Mouse (Mus musculus): Measurements from ENCODE around the gene Scrn2. TPM values are rescaled to one million over a fixed set of nuclear protein-coding genes. Genes with fewer than 3 reads are reported as not detected.

Gene Scrn2
- polyA plus RNA-seq, 1 experiment from 2014 or later = 19.7 TPM

GRCm38 (mm10) chr11:97069333-97069732 lies 39.6 kb downstream of the Scrn2 start:
- Histone ChIP-seq H3K9ac (replicated peaks; ENCODE audit: low read depth, low read length) (no peak overlapping the region), H3K27ac (ENCODE audit: low read length) (no peak overlapping the region), H3K4me1 (ENCODE audit: control insufficient read depth, insufficient read depth, low read length) (no peaks in the 10 kb centered on the region), H3K27me3 (ENCODE audit: control insufficient read depth, insufficient read depth, low read length) (no peaks in the 10 kb centered on the region), H3K4me2 (replicated peaks; ENCODE audit: low read depth, low read length) (no peak overlapping the region), H3K4me3 (ENCODE audit: low read depth, low read length) (no peak overlapping the region), H3K36me3 (ENCODE audit: control insufficient read depth, insufficient read depth, low read length) (no peaks in the 10 kb centered on the region; the same call in 1 of the 2 replicates), H3K9me3 (ENCODE audit: control insufficient read depth, low read depth, low read length) (no peaks in the 10 kb centered on the region)
- WGBS = 61% methylated on average over 1 of the region's 1 CpGs
- ATAC-seq (ENCODE audit: insufficient number of reproducible peaks, insufficient read depth, low FRiP score, low read depth) = no peak

- H3K27ac ChIP-seq (ENCODE audit: low read length) = no peak overlapping the region
- no peaks in the 10 kb centered on the region for H3K27me3 ChIP-seq (ENCODE audit: control insufficient read depth, insufficient read depth, low read length)
- H3K4me2 ChIP-seq (replicated peaks; ENCODE audit: low read depth, low read length) = no peak overlapping the region
- 76% methylated on average over 2 of the region's 2 CpGs for WGBS
- no peaks in the 10 kb centered on the region for H3K9me3 ChIP-seq (ENCODE audit: control insufficient read depth, low read depth, low read length)
- ATAC-seq (ENCODE audit: insufficient number of reproducible peaks, insufficient read depth, low FRiP score, low read depth) = no peak
- no peak overlapping the region for H3K9ac ChIP-seq (replicated peaks; ENCODE audit: low read depth, low read length)
- H3K36me3 ChIP-seq (ENCODE audit: control insufficient read depth, insufficient read depth, low read length) = no peaks in the 10 kb centered on the region; the same call in 1 of the 2 replicates
- no peak overlapping the region for H3K4me3 ChIP-seq (ENCODE audit: low read depth, low read length)
- no peaks in the 10 kb centered on the region for H3K4me1 ChIP-seq (ENCODE audit: control insufficient read depth, insufficient read depth, low read length)
Observed at GRCm38 (mm10) chr11:97069770-97070169, 40.0 kb downstream of the Scrn2 start.

- no peaks in the 10 kb centered on the region; the same call in 1 of the 2 replicates for H3K36me3 ChIP-seq (ENCODE audit: control insufficient read depth, insufficient read depth, low read length)
- H3K4me3 ChIP-seq (ENCODE audit: low read depth, low read length) = no peak overlapping the region
- H3K4me1 ChIP-seq (ENCODE audit: control insufficient read depth, insufficient read depth, low read length) = no peaks in the 10 kb centered on the region
- H3K27ac ChIP-seq (ENCODE audit: low read length) = no peak overlapping the region
- H3K9ac ChIP-seq (replicated peaks; ENCODE audit: low read depth, low read length) = no peak overlapping the region
- ATAC-seq (ENCODE audit: insufficient number of reproducible peaks, insufficient read depth, low FRiP score, low read depth) = no peak
- H3K9me3 ChIP-seq (ENCODE audit: control insufficient read depth, low read depth, low read length) = no peaks in the 10 kb centered on the region
- no peaks in the 10 kb centered on the region for H3K27me3 ChIP-seq (ENCODE audit: control insufficient read depth, insufficient read depth, low read length)
- WGBS = 50% methylated on average over 1 of the region's 1 CpGs
- no peak overlapping the region for H3K4me2 ChIP-seq (replicated peaks; ENCODE audit: low read depth, low read length)
Observed at GRCm38 (mm10) chr11:97071129-97071528, 41.4 kb downstream of the Scrn2 start.

GRCm38 (mm10) chr11:97072533-97072932 lies 42.8 kb downstream of the Scrn2 start:
- no peak overlapping the region for H3K4me2 ChIP-seq (replicated peaks; ENCODE audit: low read depth, low read length)
- H3K27me3 ChIP-seq (ENCODE audit: control insufficient read depth, insufficient read depth, low read length) = no peaks in the 10 kb centered on the region
- WGBS = 26% methylated on average over 3 of the region's 3 CpGs
- no peak for ATAC-seq (ENCODE audit: insufficient number of reproducible peaks, insufficient read depth, low FRiP score, low read depth)
- no peaks in the 10 kb centered on the region; the same call in 1 of the 2 replicates for H3K36me3 ChIP-seq (ENCODE audit: control insufficient read depth, insufficient read depth, low read length)
- H3K4me3 ChIP-seq (ENCODE audit: low read depth, low read length) = no peak overlapping the region
- H3K9ac ChIP-seq (replicated peaks; ENCODE audit: low read depth, low read length) = no peak overlapping the region
- no peaks in the 10 kb centered on the region for H3K9me3 ChIP-seq (ENCODE audit: control insufficient read depth, low read depth, low read length)
- no peaks in the 10 kb centered on the region for H3K4me1 ChIP-seq (ENCODE audit: control insufficient read depth, insufficient read depth, low read length)
- H3K27ac ChIP-seq (ENCODE audit: low read length) = no peak overlapping the region

- Histone ChIP-seq H3K9me3 (ENCODE audit: control insufficient read depth, low read depth, low read length) (no peaks in the 10 kb centered on the region), H3K4me1 (ENCODE audit: control insufficient read depth, insufficient read depth, low read length) (no peaks in the 10 kb centered on the region), H3K36me3 (ENCODE audit: control insufficient read depth, insufficient read depth, low read length) (no peaks in the 10 kb centered on the region), H3K27ac (ENCODE audit: low read length) (no peak overlapping the region), H3K9ac (replicated peaks; ENCODE audit: low read depth, low read length) (no peak overlapping the region), H3K4me2 (replicated peaks; ENCODE audit: low read depth, low read length) (no peak overlapping the region), H3K4me3 (ENCODE audit: low read depth, low read length) (no peak overlapping the region), H3K27me3 (ENCODE audit: control insufficient read depth, insufficient read depth, low read length) (no peaks in the 10 kb centered on the region)
- ATAC-seq (ENCODE audit: insufficient number of reproducible peaks, insufficient read depth, low FRiP score, low read depth) = no peak
- 66% methylated on average over 8 of the region's 8 CpGs for WGBS
Observed at GRCm38 (mm10) chr11:97074235-97074634, 44.5 kb downstream of the Scrn2 start.

- H3K36me3 ChIP-seq (ENCODE audit: control insufficient read depth, insufficient read depth, low read length) = no peaks in the 10 kb centered on the region
- no peaks in the 10 kb centered on the region for H3K4me1 ChIP-seq (ENCODE audit: control insufficient read depth, insufficient read depth, low read length)
- H3K27me3 ChIP-seq (ENCODE audit: control insufficient read depth, insufficient read depth, low read length) = no peaks in the 10 kb centered on the region
- H3K4me2 ChIP-seq (replicated peaks; ENCODE audit: low read depth, low read length) = no peak overlapping the region
- H3K4me3 ChIP-seq (ENCODE audit: low read depth, low read length) = no peak overlapping the region
- no peaks in the 10 kb centered on the region for H3K9me3 ChIP-seq (ENCODE audit: control insufficient read depth, low read depth, low read length)
- H3K9ac ChIP-seq (replicated peaks; ENCODE audit: low read depth, low read length) = no peak overlapping the region
- no peak overlapping the region for H3K27ac ChIP-seq (ENCODE audit: low read length)
- no peak for ATAC-seq (ENCODE audit: insufficient number of reproducible peaks, insufficient read depth, low FRiP score, low read depth)
- 44% methylated on average over 4 of the region's 4 CpGs for WGBS
Observed at GRCm38 (mm10) chr11:97078751-97079150, 49.0 kb downstream of the Scrn2 start.

- H3K4me1 ChIP-seq (ENCODE audit: control insufficient read depth, insufficient read depth, low read length) = no peaks in the 10 kb centered on the region
- H3K9me3 ChIP-seq (ENCODE audit: control insufficient read depth, low read depth, low read length) = no peaks in the 10 kb centered on the region
- H3K27ac ChIP-seq (ENCODE audit: low read length) = no peak overlapping the region
- H3K9ac ChIP-seq (replicated peaks; ENCODE audit: low read depth, low read length) = no peak overlapping the region
- 33% methylated on average over 9 of the region's 9 CpGs for WGBS
- no peak overlapping the region for H3K4me2 ChIP-seq (replicated peaks; ENCODE audit: low read depth, low read length)
- H3K27me3 ChIP-seq (ENCODE audit: control insufficient read depth, insufficient read depth, low read length) = no peaks in the 10 kb centered on the region
- no peaks in the 10 kb centered on the region for H3K36me3 ChIP-seq (ENCODE audit: control insufficient read depth, insufficient read depth, low read length)
- no peak overlapping the region for H3K4me3 ChIP-seq (ENCODE audit: low read depth, low read length)
- no peak for ATAC-seq (ENCODE audit: insufficient number of reproducible peaks, insufficient read depth, low FRiP score, low read depth)
Observed at GRCm38 (mm10) chr11:97080291-97080690, 50.6 kb downstream of the Scrn2 start.

- no peaks in the 10 kb centered on the region for H3K4me1 ChIP-seq (ENCODE audit: control insufficient read depth, insufficient read depth, low read length)
- no peak overlapping the region for H3K4me3 ChIP-seq (ENCODE audit: low read depth, low read length)
- H3K27me3 ChIP-seq (ENCODE audit: control insufficient read depth, insufficient read depth, low read length) = no peaks in the 10 kb centered on the region
- H3K36me3 ChIP-seq (ENCODE audit: control insufficient read depth, insufficient read depth, low read length) = no peaks in the 10 kb centered on the region
- H3K27ac ChIP-seq (ENCODE audit: low read length) = no peak overlapping the region
- H3K9ac ChIP-seq (replicated peaks; ENCODE audit: low read depth, low read length) = no peak overlapping the region
- no peak overlapping the region for H3K4me2 ChIP-seq (replicated peaks; ENCODE audit: low read depth, low read length)
- H3K9me3 ChIP-seq (ENCODE audit: control insufficient read depth, low read depth, low read length) = no peaks in the 10 kb centered on the region
- WGBS = 37% methylated on average over 11 of the region's 11 CpGs
- no peak for ATAC-seq (ENCODE audit: insufficient number of reproducible peaks, insufficient read depth, low FRiP score, low read depth)
Observed at GRCm38 (mm10) chr11:97082977-97083376, 53.2 kb downstream of the Scrn2 start.

Data from stomach, embryonic 14.5 days (tissue).